Mouse (Mus musculus): Measurements from ENCODE around the gene Pi4k2a.

Gene Pi4k2a

GRCm38 (mm10) chr19:42089748-42090595 is at the start of gene Pi4k2a:
Gene Pi4k2a, plus strand, starts transcription at chr19:42090470.
- DNase-seq (ENCODE audit: low spot score) = peak; percentile 99

DNA sequence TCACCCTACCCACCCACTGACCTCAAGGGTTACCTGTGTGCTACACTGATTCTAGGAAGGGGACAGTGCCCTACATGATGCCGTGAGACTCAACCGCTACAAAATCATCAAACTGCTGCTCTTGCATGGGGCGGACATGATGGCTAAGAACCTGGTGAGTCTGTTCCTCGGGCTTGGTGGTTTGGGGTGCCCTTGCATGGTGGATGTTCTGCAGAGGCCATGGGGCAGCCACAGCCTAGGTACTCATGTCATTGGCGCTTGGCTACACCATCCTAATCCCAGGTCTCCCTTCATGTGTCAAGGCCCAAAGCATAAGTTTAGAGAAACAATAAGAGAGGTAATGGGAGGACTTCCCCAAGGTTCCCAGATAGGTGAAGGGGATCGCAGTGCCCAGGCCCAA is 46.3 kb upstream of the Pi4k2a start:
- no peak for DNase-seq (ENCODE audit: low spot score)

GRCm38 (mm10) chr19:42045269-42046102 is 44.8 kb upstream of the Pi4k2a start, which contains the start of gene Hoga1:
Gene Hoga1, plus strand, starts transcription at chr19:42045610.
- peak; percentile 15 for DNase-seq (ENCODE audit: low spot score)

GRCm38 (mm10) chr19:42050251-42050650 is 40.0 kb upstream of the Pi4k2a start:
- DNase-seq (ENCODE audit: low spot score) = no peak

- DNase-seq (ENCODE audit: low spot score) = no peak
Measured at GRCm38 (mm10) chr19:42051351-42051750, 38.9 kb upstream of the Pi4k2a start.

GRCm38 (mm10) chr19:42051948-42052347 is 38.3 kb upstream of the Pi4k2a start, which contains the start of gene 4933411K16Rik:
Gene 4933411K16Rik, plus strand, starts transcription at chr19:42052248.
- DNase-seq (ENCODE audit: low spot score) = no peak

- no peak for DNase-seq (ENCODE audit: low spot score)
Measured at GRCm38 (mm10) chr19:42054255-42054654, 36.0 kb upstream of the Pi4k2a start.

DNA sequence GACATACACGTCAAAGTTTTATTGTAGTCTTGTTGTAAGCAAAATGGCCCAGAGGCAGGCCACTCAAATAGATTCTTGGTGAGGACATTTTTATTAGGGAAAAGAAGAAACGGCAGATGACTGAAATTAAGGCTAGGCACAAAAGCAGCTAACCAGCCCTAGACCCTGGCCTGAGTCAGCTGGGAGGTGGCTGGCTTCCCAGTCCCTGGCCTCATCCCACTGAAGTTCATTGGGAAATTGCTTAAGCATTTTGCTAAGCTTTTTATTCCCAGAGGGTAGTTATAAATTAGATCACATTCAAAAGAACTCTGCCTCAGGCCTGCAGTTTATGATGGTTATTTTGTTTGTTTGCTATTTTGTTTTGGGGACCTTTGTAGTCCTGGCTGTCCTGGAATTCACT is 34.4 kb upstream of the Pi4k2a start:
- no peak for DNase-seq (ENCODE audit: low spot score)

GRCm38 (mm10) chr19:42056719-42057409 is 33.4 kb upstream of the Pi4k2a start:
- no peak for DNase-seq (ENCODE audit: low spot score)

DNA sequence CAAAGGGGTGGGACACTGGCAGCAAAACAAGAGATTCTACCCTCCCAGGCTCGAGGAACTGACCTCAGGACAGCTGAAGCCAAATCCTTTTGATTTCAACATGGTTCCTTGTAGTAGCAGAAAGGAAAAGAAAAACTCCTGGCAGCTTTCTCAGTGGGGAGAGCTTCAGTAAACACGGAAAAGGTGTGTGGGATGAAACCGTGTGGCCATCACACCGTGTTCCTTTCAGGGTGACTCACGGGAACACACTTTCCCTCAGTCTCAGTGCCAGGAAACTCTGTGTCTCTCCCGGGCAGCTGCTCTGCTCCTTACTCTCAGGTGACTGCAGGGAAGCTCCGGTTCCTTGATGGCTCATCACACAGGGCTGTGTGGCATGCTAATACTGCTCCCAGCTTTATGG is 31.8 kb upstream of the Pi4k2a start:
- no peak for DNase-seq (ENCODE audit: low spot score)

DNA sequence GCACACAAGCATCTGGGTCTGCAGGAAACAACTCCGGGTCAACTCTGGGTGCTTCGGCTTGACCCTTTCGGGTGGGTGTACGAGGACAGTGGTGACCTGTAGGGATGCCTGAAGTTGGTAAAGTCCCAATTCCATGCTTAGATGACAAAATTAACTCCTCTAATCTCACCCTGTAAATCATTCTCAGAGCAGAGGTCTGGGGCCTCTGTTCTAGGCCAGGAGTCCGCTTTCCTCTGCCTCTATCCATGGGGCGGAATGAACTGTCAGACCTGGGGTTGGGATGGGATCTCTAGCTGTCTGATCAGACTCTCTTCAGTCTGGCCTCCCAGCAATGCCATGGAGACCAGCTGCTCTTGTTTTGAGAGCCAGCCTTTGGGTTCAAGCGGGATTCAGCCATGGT is 28.8 kb upstream of the Pi4k2a start:
- DNase-seq (ENCODE audit: low spot score) = no peak

DNA sequence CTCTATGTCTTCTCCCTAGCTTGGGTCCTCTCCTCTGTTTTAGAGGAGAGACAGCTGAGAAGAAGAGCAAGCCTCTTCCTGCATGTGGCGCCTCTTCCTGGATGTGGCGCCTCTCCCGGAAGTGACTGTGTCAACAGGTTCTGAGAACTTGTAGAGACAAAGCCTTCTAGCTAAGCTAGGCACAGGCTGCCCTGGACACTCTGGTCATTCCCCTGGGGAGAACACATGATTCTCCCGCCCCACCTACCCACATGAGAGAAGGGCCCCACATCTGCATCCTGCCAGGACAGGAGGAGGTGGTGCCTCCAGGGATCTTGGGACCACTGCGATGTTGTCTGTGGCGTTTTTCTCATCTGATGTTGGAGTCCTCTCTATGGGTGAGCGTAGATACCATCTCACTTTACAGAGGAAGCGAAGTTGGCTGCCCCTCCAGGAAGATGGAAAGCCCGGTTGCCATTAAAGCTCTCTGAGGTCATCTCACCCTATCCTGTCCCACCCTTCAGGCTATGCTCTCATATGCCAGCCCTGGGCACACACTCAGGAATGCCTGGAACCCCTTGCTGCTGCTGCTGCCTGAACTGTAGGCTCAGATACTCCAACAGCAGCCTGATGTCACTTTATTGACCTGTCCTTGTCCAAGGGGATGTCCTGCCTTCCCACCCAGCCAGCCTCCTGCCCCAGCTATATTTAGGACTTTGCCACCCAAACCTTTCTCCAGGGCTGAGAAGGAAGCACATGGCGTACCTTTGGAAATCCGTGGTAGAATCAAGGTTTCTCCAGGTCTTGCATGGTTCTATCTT is 21.6 kb upstream of the Pi4k2a start:
- DNase-seq (ENCODE audit: low spot score) = no peak

DNA sequence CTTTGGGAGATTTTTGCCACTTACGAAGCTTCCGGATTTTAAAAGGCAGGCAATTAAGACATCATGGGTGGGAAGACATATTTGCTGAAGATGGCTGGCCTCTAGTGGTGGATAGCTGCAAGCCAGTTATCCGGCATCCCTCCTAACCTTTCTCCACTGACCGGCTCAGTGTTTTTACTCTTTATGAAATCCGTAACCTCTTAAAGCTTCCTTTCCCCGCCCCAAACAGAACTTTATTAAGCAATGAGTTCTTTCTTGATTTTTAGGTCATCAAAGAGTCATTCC is 21.1 kb upstream of the Pi4k2a start:
- DNase-seq (ENCODE audit: low spot score) = no peak

GRCm38 (mm10) chr19:42071221-42071620 is 19.0 kb upstream of the Pi4k2a start:
- DNase-seq (ENCODE audit: low spot score) = no peak

DNA sequence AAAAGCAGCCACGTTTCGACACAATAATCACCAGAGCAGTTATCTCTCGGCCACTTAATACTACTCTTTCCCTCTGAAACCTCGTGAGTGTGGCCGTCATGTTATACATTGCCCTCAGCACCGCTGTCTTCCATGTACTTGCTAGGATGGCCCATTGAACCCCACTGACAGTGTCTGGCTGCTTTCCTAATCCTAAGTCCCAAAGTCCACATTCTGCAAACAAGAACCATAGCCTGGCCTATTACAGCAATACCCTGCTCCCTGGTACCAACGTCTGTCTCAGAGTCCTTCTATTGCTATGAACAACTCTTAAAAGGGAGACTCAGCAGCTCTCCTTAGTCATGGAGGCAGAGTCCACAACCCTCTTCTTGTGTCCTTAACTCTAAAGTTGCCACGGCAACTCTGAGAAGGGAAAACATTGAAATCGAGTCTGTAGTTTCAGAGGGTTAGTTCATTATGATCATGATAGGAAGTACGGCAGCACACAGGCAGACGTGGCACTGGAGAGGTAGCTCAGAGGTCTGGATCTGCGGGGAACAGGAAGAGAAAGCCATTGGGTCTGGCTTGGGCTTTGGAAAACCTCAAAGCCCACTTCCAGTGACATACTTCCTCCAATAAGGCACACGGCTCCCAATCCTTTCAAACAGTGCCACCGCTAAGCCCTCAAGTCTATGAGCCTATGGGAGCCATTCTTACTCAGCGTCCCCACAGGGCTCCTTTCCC is 18.2 kb upstream of the Pi4k2a start:
- no peak for DNase-seq (ENCODE audit: low spot score)

- DNase-seq (ENCODE audit: low spot score) = no peak
Measured at GRCm38 (mm10) chr19:42072802-42073201, 17.5 kb upstream of the Pi4k2a start.

DNA sequence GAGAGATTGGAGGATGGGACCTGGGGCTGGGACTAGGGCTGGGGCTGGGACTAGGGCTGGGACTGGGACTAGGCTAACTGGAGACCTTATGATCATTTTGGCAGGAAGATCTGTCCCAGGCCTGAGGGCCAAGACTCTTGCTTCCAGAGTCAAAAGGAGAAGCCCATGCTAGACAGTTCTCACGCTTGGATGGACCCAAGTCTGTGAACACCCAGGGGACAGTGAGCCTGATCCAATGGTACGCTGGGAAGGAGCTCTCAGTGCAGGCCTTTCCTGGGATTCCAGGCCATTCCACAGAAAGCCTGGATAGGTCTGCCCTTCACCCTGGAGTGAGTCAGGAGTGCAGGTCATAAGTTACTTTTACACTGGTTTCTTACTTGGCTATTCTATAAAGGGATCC is 15.2 kb upstream of the Pi4k2a start:
- no peak for DNase-seq (ENCODE audit: low spot score)

- no peak for DNase-seq (ENCODE audit: low spot score)
Measured at GRCm38 (mm10) chr19:42075992-42076391, 14.3 kb upstream of the Pi4k2a start.

DNA sequence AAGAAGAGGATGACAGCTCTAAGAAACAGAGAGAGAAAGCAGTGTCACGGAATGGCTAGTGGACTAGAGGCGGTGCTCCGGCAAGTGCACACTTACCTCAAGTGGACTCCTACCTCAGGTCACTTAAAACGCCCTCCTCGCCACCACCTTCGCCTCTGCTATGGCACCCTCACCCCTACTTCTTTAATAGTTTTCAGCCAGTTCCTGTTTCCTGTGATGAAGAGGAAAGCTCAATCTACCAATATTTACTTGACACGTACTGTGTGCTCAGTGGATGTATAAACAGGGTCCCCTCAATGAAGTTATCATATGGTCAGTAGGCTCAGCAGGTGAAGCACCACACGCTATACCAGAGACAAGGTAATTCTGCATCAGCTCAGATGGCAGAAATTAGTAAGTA is 11.7 kb upstream of the Pi4k2a start:
- DNase-seq (ENCODE audit: low spot score) = no peak

- no peak for DNase-seq (ENCODE audit: low spot score)
Measured at GRCm38 (mm10) chr19:42079006-42079405, 11.3 kb upstream of the Pi4k2a start.

GRCm38 (mm10) chr19:42079950-42080349 is 10.3 kb upstream of the Pi4k2a start:
- no peak for DNase-seq (ENCODE audit: low spot score)
